Mouse (Mus musculus) CH12.LX (cell line): ENCODE data around the gene Gm21976. TPM values are rescaled to one million over a fixed set of nuclear protein-coding genes. Genes with fewer than 3 reads are reported as not detected.

Source experiments
- DNase-seq: peaks from one replicate; pipeline ENCODE4 v3.0.0-alpha.2; 2013; ENCODE audit errors: extremely low read depth
- H3K27ac ChIP-seq: 2 replicates; pipeline ENCODE4 v1.5.1; 2012; ENCODE audit warnings: low read depth, mild to moderate bottlenecking, control low read depth, moderate library complexity; ENCODE audit not compliant: insufficient read depth
- H3K27me3 ChIP-seq: replicated peaks from 2 replicates; pipeline ENCODE3; 2012; ENCODE audit warnings: inconsistent platforms
- H3K36me3 ChIP-seq, 2 experiments: replicated peaks in 1 of 2; 2 replicates each; pipeline versions ENCODE3 to v1.6.1; 2012; ENCODE audit warnings: inconsistent platforms in 1 of 2, low read length in 1 of 2, mild to moderate bottlenecking in 1 of 2, mixed read lengths in 1 of 2, moderate library complexity in 1 of 2; ENCODE audit not compliant: control insufficient read depth in 1 of 2, insufficient read depth in 1 of 2
- H3K4me1 ChIP-seq, 2 experiments: 2 replicates each; pipeline ENCODE4 v1.6.1; 2012; ENCODE audit warnings: inconsistent platforms in 1 of 2, moderate library complexity in 1 of 2; ENCODE audit not compliant: insufficient read depth in 2 of 2, control insufficient read depth in 1 of 2
- H3K4me2 ChIP-seq: 2 replicates; pipeline ENCODE4 v1.6.1; 2012; ENCODE audit warnings: low read depth, mild to moderate bottlenecking, control low read depth; ENCODE audit not compliant: poor library complexity, insufficient read depth, severe bottlenecking
- H3K4me3 ChIP-seq, 3 experiments: fragments of 150-350 bp in 1 of 3; sonication (generic) in 1 of 3; replicated peaks in 1 of 3; 2 replicates each; pipeline versions ENCODE3 to v1.5.1; 2011 to 2012; ENCODE audit warnings: low read depth in 2 of 3, low read length in 2 of 3, mild to moderate bottlenecking in 2 of 3, moderate library complexity in 2 of 3, control low read depth in 1 of 3, improper control_type of control experiment in 1 of 3, inconsistent platforms in 1 of 3, mixed read lengths in 1 of 3; ENCODE audit not compliant: poor library complexity in 1 of 3
- H3K79me2 ChIP-seq: replicated peaks from 2 replicates; pipeline ENCODE4 v1.6.1; 2012; ENCODE audit warnings: mild to moderate bottlenecking, moderate library complexity; ENCODE audit not compliant: control insufficient read depth, poor library complexity, insufficient read depth, severe bottlenecking; ENCODE audit errors: extremely low read depth
- H3K9ac ChIP-seq: 2 replicates; pipeline ENCODE4 v1.6.1; 2012; ENCODE audit warnings: low read depth, mild to moderate bottlenecking, control low read depth, moderate library complexity; ENCODE audit not compliant: insufficient read depth
- H3K9me3 ChIP-seq: replicated peaks from 2 replicates; pipeline ENCODE3; 2012; ENCODE audit warnings: low read length, inconsistent platforms, mixed read lengths
- CHD2 ChIP-seq: IDR thresholded peaks from 2 replicates; pipeline ENCODE4 v1.6.1; 2011; ENCODE audit warnings: low read length, improper control_type of control experiment
- CTCF ChIP-seq, 2 experiments: IDR thresholded peaks in 1 of 2; conservative IDR thresholded peaks in 1 of 2; 2 replicates each; pipeline ENCODE4 v1.5.1; 2011 to 2012; ENCODE audit warnings: low read depth in 2 of 2, low read length in 2 of 2, improper control_type of control experiment in 1 of 2, inconsistent platforms in 1 of 2, mild to moderate bottlenecking in 1 of 2, moderate library complexity in 1 of 2
- ELF1 ChIP-seq: IDR thresholded peaks from 2 replicates; pipeline ENCODE4 v1.6.1; 2014; ENCODE audit warnings: low read depth, mild to moderate bottlenecking, inconsistent platforms, low read length, improper control_type of control experiment
- GABPA ChIP-seq: IDR thresholded peaks from 2 replicates; pipeline ENCODE4 v1.6.1; 2012; ENCODE audit warnings: low read depth, low read length, improper control_type of control experiment, inconsistent platforms; ENCODE audit not compliant: insufficient replicate concordance
- HCFC1 ChIP-seq: IDR thresholded peaks from 2 replicates; pipeline ENCODE4 v1.6.1; 2012; ENCODE audit warnings: low read depth, mild to moderate bottlenecking, inconsistent platforms, low read length, improper control_type of control experiment
- JUND ChIP-seq: conservative IDR thresholded peaks from 2 replicates; pipeline ENCODE4 v1.6.1; 2011; ENCODE audit warnings: low read depth, low read length, improper control_type of control experiment
- KAT2A ChIP-seq: IDR thresholded peaks from 2 replicates; pipeline ENCODE4 v1.6.1; 2012; ENCODE audit warnings: low read length, improper control_type of control experiment, inconsistent platforms; ENCODE audit not compliant: insufficient replicate concordance
- MAFK ChIP-seq: IDR thresholded peaks from 2 replicates; pipeline ENCODE4 v1.6.1; 2011; ENCODE audit warnings: low read length, improper control_type of control experiment; ENCODE audit not compliant: insufficient replicate concordance
- MAX ChIP-seq: IDR thresholded peaks from 2 replicates; pipeline ENCODE4 v1.6.1; 2011; ENCODE audit warnings: low read length, improper control_type of control experiment
- MXI1 ChIP-seq: IDR thresholded peaks from 2 replicates; pipeline ENCODE4 v1.6.1; 2011; ENCODE audit warnings: mild to moderate bottlenecking, low read depth, low read length, improper control_type of control experiment
- MYC ChIP-seq: IDR thresholded peaks from 2 replicates; pipeline ENCODE4 v1.6.1; 2011; ENCODE audit warnings: low read depth, mild to moderate bottlenecking, improper control_type of control experiment, low read length
- NELFE ChIP-seq: IDR thresholded peaks from 2 replicates; pipeline ENCODE4 v1.6.1; 2011; ENCODE audit warnings: low read depth, low read length, improper control_type of control experiment
- NRF1 ChIP-seq: IDR thresholded peaks from 2 replicates; pipeline ENCODE4 v1.6.1; 2014; ENCODE audit warnings: low read depth, mild to moderate bottlenecking, inconsistent platforms, low read length, improper control_type of control experiment, moderate library complexity
- POLR2A ChIP-seq: IDR thresholded peaks from 2 replicates; pipeline ENCODE4 v1.6.1; 2011; ENCODE audit warnings: low read depth, mild to moderate bottlenecking, improper control_type of control experiment, low read length
- RCOR1 ChIP-seq: conservative IDR thresholded peaks from 2 replicates; pipeline ENCODE4 v1.6.1; 2012; ENCODE audit warnings: low read depth, mild to moderate bottlenecking, inconsistent platforms, low read length, improper control_type of control experiment
- SIN3A ChIP-seq: IDR thresholded peaks from 2 replicates; pipeline ENCODE4 v1.6.1; 2012; ENCODE audit warnings: low read length, improper control_type of control experiment, inconsistent platforms
- TBP ChIP-seq: conservative IDR thresholded peaks from 2 replicates; pipeline ENCODE4 v1.6.1; 2011; ENCODE audit warnings: low read depth, low read length, improper control_type of control experiment
- TCF12 ChIP-seq: IDR thresholded peaks from 2 replicates; pipeline ENCODE4 v1.6.1; 2014; ENCODE audit warnings: low read depth, mild to moderate bottlenecking, inconsistent platforms, low read length, improper control_type of control experiment
- UBTF ChIP-seq: IDR thresholded peaks from 2 replicates; pipeline ENCODE4 v1.6.1; 2012; ENCODE audit warnings: low read depth, mild to moderate bottlenecking, inconsistent platforms, low read length, improper control_type of control experiment, moderate library complexity
- USF2 ChIP-seq: conservative IDR thresholded peaks from 2 replicates; pipeline ENCODE4 v1.6.1; 2011; ENCODE audit warnings: low read depth, low read length, improper control_type of control experiment
- ZMIZ1 ChIP-seq: IDR thresholded peaks from 2 replicates; pipeline ENCODE4 v1.6.1; 2012; ENCODE audit warnings: low read depth, mild to moderate bottlenecking, inconsistent platforms, low read length, improper control_type of control experiment
- dilution Hi-C: fragments of 300-500 bp; cut with MboI; formaldehyde crosslinking; loops from 2 replicates; pipeline ENCODE4 v1.14.3; 2020; ENCODE audit warnings: low sequenced_read_pairs; ENCODE audit not compliant: extremely low pct_unique_long_range_greater_than_20kb, extremely low pct_ligation_motif_present
- in situ Hi-C: fragments of 300-500 bp; cut with MboI; formaldehyde crosslinking; loops from 3 replicates; pipeline ENCODE4 v1.14.3; 2019; ENCODE audit warnings: low sequenced_read_pairs, low pct_ligation_motif_present, low pct_unique_long_range_greater_than_20kb, mixed read lengths
- polyA plus RNA-seq: library from polyadenylated mRNA; unstranded; fragments of >175 nt; gene quantifications from 2 replicates; pipeline ENCODE4 v1.2.1, GENCODE M21; 2012; ENCODE audit warnings: low read depth; ENCODE audit not compliant: insufficient read length
- total RNA-seq, 2 experiments: library from RNA; depleted of rRNA; stranded (reverse); fragments of 300-350 nt in 1 of 2; fragments of >200 nt in 1 of 2; gene quantifications; 2 replicates each; pipeline ENCODE4 v1.2.3; 2012 to 2014

The Gm21976 gene
- total and polyA plus RNA-seq, 3 experiments: not detected

GRCm38 (mm10) chr13:98316480-98317245 lies 37.0 kb downstream of the Gm21976 start, which contains the start of gene Btf3:
Gene Btf3 (minus strand): TSS chr13:98317006.
- H3K9me3 ChIP-seq: no peaks in the 10 kb centered on the region
- H3K27me3 ChIP-seq: no peaks in the 10 kb centered on the region
- TF ChIP-seq ELF1 (peak; percentile 94), USF2 (no peak), MXI1 (peak; percentile 82), MYC (peak; percentile 64; the same call in 1 of the 2 replicates), MAFK (no peak), SIN3A (peak; percentile 58; the same call in 1 of the 2 replicates), TCF12 (peak; percentile 93), JUND (no peak), ZMIZ1 (peak; percentile 46; the same call in 1 of the 2 replicates), POLR2A (peak; percentile 93), GABPA (no peak; the same call in 1 of the 2 replicates), HCFC1 (peak; percentile 81), UBTF (peak; percentile 75; the same call in 1 of the 2 replicates), NRF1 (peak; percentile 90), TBP (peak; percentile 52; the same call in 1 of the 2 replicates), CHD2 (0 out of 2 replicates have a peak, but pooled peaks have one; percentile 7), RCOR1 (no peak), NELFE (peak; percentile 92), KAT2A (0 out of 2 replicates have a peak, but pooled peaks have one; percentile 57), MAX (peak; percentile 71; the same call in 1 of the 2 replicates)
- in situ Hi-C loops (no loop called here), dilution Hi-C loops (no loop called here)
- peak within 1 kb of the TSS; percentile 100 for H3K9ac ChIP-seq
- H3K36me3 ChIP-seq: peaks cover 23 to 40% of the 10 kb centered on the region in 2 experiments
- peak within 1 kb of the TSS; percentile 61 for H3K27ac ChIP-seq
- H3K79me2 ChIP-seq: peaks cover 50% of the 10 kb centered on the region
- H3K4me3 ChIP-seq: peak within 1 kb of the TSS; percentile 74 to 99 (median 94)
- H3K4me1 ChIP-seq: peaks cover 3 to 23% of the 10 kb centered on the region in 2 experiments; a peak in 3 of 4 replicates
- peak; percentile 93 for DNase-seq
- H3K4me2 ChIP-seq: peak within 1 kb of the TSS; percentile 99

GRCm38 (mm10) chr13:98317246-98317677 lies 37.6 kb downstream of the Gm21976 start:
- peak overlapping the region; percentile 74 to 99 (median 94) for H3K4me3 ChIP-seq

More at GRCm38 (mm10) chr13:98317246-98317677, 37.6 kb downstream of the Gm21976 start:
- dilution Hi-C loops (no loop called here), in situ Hi-C loops (no loop called here)
- DNase-seq: no peak
- peaks cover 17 to 36% of the 10 kb centered on the region in 2 experiments for H3K36me3 ChIP-seq
- peaks cover 45% of the 10 kb centered on the region for H3K79me2 ChIP-seq
- no peaks in the 10 kb centered on the region for H3K27me3 ChIP-seq
- TF ChIP-seq TBP (no peak; the same call in 1 of the 2 replicates), CTCF (conservative IDR thresholded peaks at IDR 0.05 in 1 of 2, IDR thresholded peaks at IDR 0.05 in 1 of 2; ENCODE audit: low read depth in 2 of 2, low read length in 2 of 2) (peak in 1 of 2 experiments; percentile 28; a peak in 2 of 4 replicates)
- peak overlapping the region; percentile 99 for H3K4me2 ChIP-seq
- peak overlapping the region; percentile 100 for H3K9ac ChIP-seq
- peaks cover 0 to 17% of the 10 kb centered on the region in 2 experiments; a peak in 2 of 4 replicates for H3K4me1 ChIP-seq
- peak overlapping the region; percentile 44; the same call in 1 of the 2 replicates for H3K27ac ChIP-seq
- no peaks in the 10 kb centered on the region for H3K9me3 ChIP-seq
